15 mouse cellular contexts compared by ENCODE assay signal in the genomic region with DNA sequence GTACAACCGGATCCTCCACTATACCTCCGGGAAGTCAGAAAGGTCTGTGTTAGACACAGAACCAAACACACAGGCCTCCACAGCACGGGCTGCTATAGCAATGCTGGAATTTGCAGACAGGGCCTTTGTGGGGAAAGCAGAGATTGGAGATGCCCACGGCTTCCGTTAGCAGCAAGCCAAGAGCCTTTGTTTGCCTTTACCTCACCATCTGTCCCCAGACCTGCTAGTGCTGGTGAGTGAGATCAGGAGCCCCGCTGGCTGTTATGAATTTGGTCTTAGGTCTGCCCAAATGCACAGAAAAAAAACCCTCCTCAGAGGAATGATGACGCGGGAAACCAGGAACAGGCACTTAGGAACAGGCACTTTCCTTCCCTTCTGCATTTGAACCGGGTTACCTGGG.
DNase-seq lines count a peak whose midpoint lies in the region; ATAC-seq lines count a peak whose summit lies in the region.
"Had no signal": no experiment of that assay in that cellular context is flagged by ENCODE, and none has a peak within 500 bp of the region (broad histone marks: within the 10 kb centered on the region; RNA-seq: fewer than 3 reads in every experiment).

No protein-coding gene starts in this region.

- no peaks in the 10 kb centered on the region for H3K36me3 ChIP-seq in forebrain, embryonic 12.5 days (replicated peaks)
- H3K36me3 ChIP-seq in forebrain, embryonic 11.5 days (ENCODE audit: control insufficient read depth, insufficient read depth, low read length) = no peaks in the 10 kb centered on the region
- H3K36me3 ChIP-seq: limb, embryonic 12.5 days; midbrain, embryonic 15.5 days; neural tube, embryonic 13.5 days had no signal

- no peaks in the 10 kb centered on the region for H3K9me3 ChIP-seq in forebrain, embryonic 12.5 days
- no peaks in the 10 kb centered on the region for H3K9me3 ChIP-seq in forebrain, embryonic 11.5 days (ENCODE audit: control insufficient read depth, low read length)
- H3K9me3 ChIP-seq: limb, embryonic 12.5 days; midbrain, embryonic 15.5 days; neural tube, embryonic 13.5 days had no signal

- H3K4me1 ChIP-seq in forebrain, embryonic 12.5 days = 0 out of 2 replicates have a peak, but pooled peaks cover 3% of the 10 kb centered on the region
- no peaks in the 10 kb centered on the region for H3K4me1 ChIP-seq in forebrain, embryonic 11.5 days (replicated peaks; ENCODE audit: control insufficient read depth, insufficient read depth, low read length)
- H3K4me1 ChIP-seq: limb, embryonic 12.5 days had no signal

- H3K4me3 ChIP-seq in forebrain, embryonic 12.5 days (replicated peaks) = no peak overlapping the region
- H3K4me3 ChIP-seq in forebrain, embryonic 11.5 days (ENCODE audit: low read depth, low read length) = no peak overlapping the region
- H3K4me3 ChIP-seq: limb, embryonic 12.5 days; midbrain, embryonic 15.5 days; neural tube, embryonic 13.5 days had no signal

- no peak for ATAC-seq in forebrain, embryonic 12.5 days (ENCODE audit: low FRiP score)
- no peak for ATAC-seq in forebrain, embryonic 11.5 days (replicated peaks; ENCODE audit: low FRiP score)
- ATAC-seq in cerebellum, adult (ENCODE audit: insufficient number of reproducible peaks, low FRiP score, low TSS enrichment) = peak; percentile 76
- no peak for ATAC-seq in granulocyte monocyte progenitor cell, adult 5-6 weeks (replicated peaks; ENCODE audit: poor library complexity, severe bottlenecking)
- ATAC-seq: midbrain, embryonic 15.5 days had no signal

- WGBS in forebrain, embryonic 12.5 days = 79% methylated on average over 9 of the region's 9 CpGs
- 85% methylated on average over 9 of the region's 9 CpGs for WGBS in forebrain, embryonic 11.5 days

- no peak overlapping the region for H3K4me2 ChIP-seq in forebrain, embryonic 12.5 days
- no peak overlapping the region for H3K4me2 ChIP-seq in forebrain, embryonic 11.5 days (ENCODE audit: low read depth, low read length, severe bottlenecking)
- H3K4me2 ChIP-seq: limb, embryonic 12.5 days; midbrain, embryonic 15.5 days; neural tube, embryonic 13.5 days had no signal

- H3K27ac ChIP-seq in forebrain, embryonic 12.5 days = 0 out of 2 replicates have a peak overlapping the region, but pooled peaks have one; percentile 26
- no peak overlapping the region for H3K27ac ChIP-seq in forebrain, embryonic 11.5 days (ENCODE audit: low read depth, low read length)
- H3K27ac ChIP-seq: limb, embryonic 12.5 days; macrophage; midbrain, embryonic 15.5 days; neural tube, embryonic 13.5 days had no signal

- no peak for DNase-seq in forebrain, embryonic 11.5 days (ENCODE audit: low spot score)
- DNase-seq in layer of hippocampus, adult 8-10 months (ENCODE audit: low spot score in 2 of 2) = peak; percentile 37 to 49
- DNase-seq in layer of hippocampus, postnatal 25 days (ENCODE audit: extremely low spot score in 1 of 2, low spot score in 1 of 2) = no peak
- peak; percentile 83 to 84 for DNase-seq in cerebellum, postnatal 25 days
- DNase-seq in ovary, adult 18-20 months (ENCODE audit: low spot score) = no peak
- DNase-seq: heart, postnatal 4 days; kidney, adult 18-20 months; retina, postnatal 1 day had no signal

- no peak overlapping the region for H3K9ac ChIP-seq in forebrain, embryonic 12.5 days
- H3K9ac ChIP-seq in forebrain, embryonic 11.5 days (ENCODE audit: low read length) = no peak overlapping the region
- H3K9ac ChIP-seq: limb, embryonic 12.5 days; midbrain, embryonic 15.5 days; neural tube, embryonic 13.5 days had no signal

- no peaks in the 10 kb centered on the region for H3K27me3 ChIP-seq in forebrain, embryonic 12.5 days
- H3K27me3 ChIP-seq in forebrain, embryonic 11.5 days (ENCODE audit: control insufficient read depth, insufficient read depth, low read length) = no peaks in the 10 kb centered on the region
- H3K27me3 ChIP-seq: limb, embryonic 12.5 days; midbrain, embryonic 15.5 days; neural tube, embryonic 13.5 days had no signal

Comparison
In these comparisons a context has a peak if more than half of its experiments do, and no peak if none do; other contexts are left out.
1. DNase-seq: peak in layer of hippocampus, adult 8-10 months (2 of 2) and cerebellum, postnatal 25 days (2 of 2); none in forebrain, embryonic 11.5 days (single experiment), layer of hippocampus, postnatal 25 days (0 of 2) and ovary, adult 18-20 months (single experiment).